Mouse (Mus musculus) intestine, embryonic 16.5 days (tissue): Measurements from ENCODE around the gene Nudt3. TPM values are rescaled to one million over a fixed set of nuclear protein-coding genes. Genes with fewer than 3 reads are reported as not detected.

ENCODE experiments used
- ATAC-seq: fragments of 200-750 bp; cut with Nextera tagmentation; 2 replicates; pipeline ENCODE4 v1.8.0; 2017; ENCODE audit warnings: moderate TSS enrichment, moderate library complexity
- H3K27ac ChIP-seq: fragments of 300-500 bp; sonication (generic); 2 replicates; pipeline ENCODE4 v1.5.1; 2014; ENCODE audit warnings: mild to moderate bottlenecking, low read length
- H3K27me3 ChIP-seq: fragments of 300-500 bp; sonication (generic); replicated peaks from 2 replicates; pipeline ENCODE4 v1.6.1; 2014; ENCODE audit warnings: low read length, control low read depth, mixed read lengths; ENCODE audit not compliant: control insufficient read depth, insufficient read depth
- H3K36me3 ChIP-seq: fragments of 300-500 bp; sonication (generic); 2 replicates; pipeline ENCODE4 v1.6.1; 2014; ENCODE audit warnings: low read length, control low read depth; ENCODE audit not compliant: control insufficient read depth, insufficient read depth
- H3K4me1 ChIP-seq: fragments of 300-500 bp; sonication (generic); 2 replicates; pipeline ENCODE4 v1.6.1; 2014; ENCODE audit warnings: low read length, control low read depth, mixed read lengths; ENCODE audit not compliant: control insufficient read depth, insufficient read depth
- H3K4me2 ChIP-seq: fragments of 300-500 bp; sonication (generic); 2 replicates; pipeline ENCODE4 v1.6.1; 2014; ENCODE audit warnings: low read depth, low read length, control low read depth
- H3K4me3 ChIP-seq: fragments of 300-500 bp; sonication (generic); 2 replicates; pipeline ENCODE4 v1.5.1; 2014; ENCODE audit warnings: mild to moderate bottlenecking, low read length
- H3K9ac ChIP-seq: fragments of 300-500 bp; sonication (generic); 2 replicates; pipeline ENCODE4 v1.6.1; 2014; ENCODE audit warnings: low read depth, low read length
- H3K9me3 ChIP-seq: fragments of 300-500 bp; sonication (generic); 2 replicates; pipeline ENCODE4 v1.6.1; 2016; ENCODE audit warnings: low read length, control low read depth; ENCODE audit not compliant: control insufficient read depth
- WGBS: fragments of 180-500 bp; shearing (Covaris S2); extraction: QIAGEN DNeasy Blood & Tissue Kit; methylation state at CpG from one replicate; pipeline ENCODE4 v1.1.7; 2014; 5-methylcytosine and 5-hydroxymethylcytosine counted together
- polyA plus RNA-seq: library from polyadenylated mRNA; unstranded; fragments of >200 nt; fragmentation: Nextera tagmentation; extraction: Ambion mirVana; gene quantifications from 2 replicates; pipeline ENCODE4 v1.2.1, GENCODE M21; 2015

The Nudt3 gene
- polyA plus RNA-seq, 1 experiment from 2014 or later: 56.6 TPM

- H3K4me2 ChIP-seq: no peak overlapping the region
- no peak overlapping the region for H3K27ac ChIP-seq
- no peak overlapping the region for H3K9ac ChIP-seq
- WGBS: 96% methylated on average over 7 of the region's 7 CpGs
- H3K4me3 ChIP-seq: no peak overlapping the region
- no peaks in the 10 kb centered on the region for H3K9me3 ChIP-seq
- H3K36me3 ChIP-seq: peaks cover 22% of the 10 kb centered on the region
- no peaks in the 10 kb centered on the region for H3K4me1 ChIP-seq
- ATAC-seq: no peak
- H3K27me3 ChIP-seq: no peaks in the 10 kb centered on the region
Measured at GRCm38 (mm10) chr17:27592565-27592910, 30.8 kb downstream of the Nudt3 start.

DNA sequence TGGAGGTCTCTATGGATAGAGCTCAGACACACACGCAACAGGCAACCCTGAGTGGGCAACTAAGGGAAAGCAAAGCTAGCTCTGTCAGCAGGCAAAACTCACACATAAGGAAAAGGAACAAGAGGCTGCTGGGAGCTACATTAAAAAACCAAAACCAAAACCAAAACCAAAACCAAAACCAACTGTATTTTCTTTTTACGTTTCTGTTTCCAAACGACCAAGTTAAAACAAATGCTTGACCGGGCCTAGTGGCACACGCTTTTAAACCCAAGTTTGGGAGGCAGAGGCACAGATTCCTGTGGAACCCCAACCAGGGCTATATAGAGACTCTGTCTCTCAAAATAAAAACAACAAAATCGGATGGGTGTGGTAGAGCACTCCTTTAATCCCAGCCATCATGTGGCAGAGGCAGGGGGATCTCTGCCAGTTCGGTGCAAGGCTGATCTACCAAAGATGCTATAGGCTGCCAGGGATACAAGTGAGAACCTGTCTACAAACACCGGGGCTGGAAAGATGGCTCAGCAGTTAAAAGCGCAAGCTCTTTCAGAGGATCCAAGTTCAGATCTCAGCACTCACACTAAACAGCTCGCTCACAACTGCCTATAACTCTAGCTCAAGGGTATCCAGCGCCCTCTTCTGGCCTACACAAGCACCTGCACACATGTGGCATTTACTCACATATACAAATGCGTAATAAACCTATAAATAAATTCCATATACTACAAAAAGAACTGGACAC is 31.3 kb downstream of the Nudt3 start:
- Histone ChIP-seq H3K36me3 (peaks cover 22% of the 10 kb centered on the region), H3K27ac (no peak overlapping the region), H3K4me1 (no peaks in the 10 kb centered on the region), H3K9me3 (no peaks in the 10 kb centered on the region), H3K9ac (no peak overlapping the region), H3K27me3 (no peaks in the 10 kb centered on the region), H3K4me3 (no peak overlapping the region), H3K4me2 (no peak overlapping the region)
- no peak for ATAC-seq
- 90% methylated on average over 12 of the region's 12 CpGs for WGBS

- H3K36me3 ChIP-seq: 0 out of 2 replicates have a peak, but pooled peaks cover 4% of the 10 kb centered on the region
- no peaks in the 10 kb centered on the region for H3K27me3 ChIP-seq
- ATAC-seq: no peak
- H3K4me1 ChIP-seq: no peaks in the 10 kb centered on the region
- no peak overlapping the region for H3K27ac ChIP-seq
- WGBS: 79% methylated on average over 8 of the region's 8 CpGs
- H3K4me3 ChIP-seq: no peak overlapping the region
- H3K9me3 ChIP-seq: no peaks in the 10 kb centered on the region
- H3K9ac ChIP-seq: no peak overlapping the region
- no peak overlapping the region for H3K4me2 ChIP-seq
Measured at GRCm38 (mm10) chr17:27588231-27588630, 35.1 kb downstream of the Nudt3 start.

GRCm38 (mm10) chr17:27587252-27587651 is 36.0 kb downstream of the Nudt3 start:
- H3K36me3 ChIP-seq: no peaks in the 10 kb centered on the region
- H3K4me2 ChIP-seq: no peak overlapping the region
- H3K27ac ChIP-seq: no peak overlapping the region
- no peak for ATAC-seq
- no peaks in the 10 kb centered on the region for H3K4me1 ChIP-seq
- H3K9me3 ChIP-seq: no peaks in the 10 kb centered on the region
- H3K4me3 ChIP-seq: no peak overlapping the region
- WGBS: 81% methylated on average over 12 of the region's 12 CpGs
- no peaks in the 10 kb centered on the region for H3K27me3 ChIP-seq
- no peak overlapping the region for H3K9ac ChIP-seq

- H3K4me3 ChIP-seq: no peak overlapping the region
- H3K9ac ChIP-seq: no peak overlapping the region
- no peaks in the 10 kb centered on the region for H3K4me1 ChIP-seq
- no peaks in the 10 kb centered on the region for H3K36me3 ChIP-seq
- no peak overlapping the region for H3K4me2 ChIP-seq
- H3K9me3 ChIP-seq: no peaks in the 10 kb centered on the region
- 64% methylated on average over 9 of the region's 9 CpGs for WGBS
- H3K27ac ChIP-seq: no peak overlapping the region
- no peaks in the 10 kb centered on the region for H3K27me3 ChIP-seq
- no peak for ATAC-seq
Measured at GRCm38 (mm10) chr17:27586661-27587060, 36.6 kb downstream of the Nudt3 start.

GRCm38 (mm10) chr17:27583185-27583894 is 40.0 kb downstream of the Nudt3 start:
- Histone ChIP-seq H3K4me1 (no peaks in the 10 kb centered on the region), H3K9me3 (no peaks in the 10 kb centered on the region), H3K36me3 (peaks cover 9% of the 10 kb centered on the region), H3K27ac (no peak overlapping the region), H3K9ac (no peak overlapping the region), H3K4me3 (no peak overlapping the region), H3K27me3 (no peaks in the 10 kb centered on the region), H3K4me2 (no peak overlapping the region)
- no peak for ATAC-seq
- 86% methylated on average over 13 of the region's 13 CpGs for WGBS

DNA sequence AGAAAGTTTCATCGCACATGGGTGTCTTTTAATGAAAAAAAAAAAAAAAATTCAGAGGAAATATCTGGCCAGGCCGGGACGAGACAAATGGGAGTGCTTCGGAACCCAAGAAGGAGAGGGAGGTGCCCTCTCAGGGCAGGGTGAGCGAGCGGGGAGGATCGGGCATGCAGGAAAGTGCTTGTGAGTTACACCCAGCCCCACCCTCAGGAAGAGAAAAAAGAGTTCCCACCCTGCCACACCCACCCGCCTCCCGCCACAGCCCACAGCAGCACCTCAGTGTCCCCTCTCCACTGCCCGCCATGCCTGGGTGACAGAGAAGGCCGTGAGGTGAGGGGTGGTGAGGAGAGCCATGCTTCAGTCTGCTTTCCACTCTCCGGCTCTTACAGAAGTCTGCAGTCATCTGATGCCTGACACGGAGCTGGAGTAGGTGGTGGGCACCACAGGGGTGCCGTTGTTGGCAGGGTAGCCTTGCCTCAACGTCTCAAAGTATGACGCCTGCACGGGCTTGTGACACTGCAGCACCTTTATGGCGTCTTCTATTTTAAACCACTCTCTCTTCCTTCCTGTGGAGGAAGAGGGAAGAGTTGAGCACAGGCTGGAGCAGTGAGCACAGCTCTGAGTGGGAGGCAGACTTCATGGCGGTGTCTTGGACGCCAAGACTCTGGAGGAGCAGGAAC is 42.8 kb downstream of the Nudt3 start:
- no peak overlapping the region for H3K4me2 ChIP-seq
- no peak overlapping the region for H3K4me3 ChIP-seq
- H3K27me3 ChIP-seq: no peaks in the 10 kb centered on the region
- no peak overlapping the region for H3K9ac ChIP-seq
- no peaks in the 10 kb centered on the region for H3K9me3 ChIP-seq
- H3K27ac ChIP-seq: no peak overlapping the region
- H3K36me3 ChIP-seq: peaks cover 9% of the 10 kb centered on the region
- ATAC-seq: no peak
- peaks cover 10% of the 10 kb centered on the region for H3K4me1 ChIP-seq
- WGBS: 87% methylated on average over 20 of the region's 20 CpGs

DNA sequence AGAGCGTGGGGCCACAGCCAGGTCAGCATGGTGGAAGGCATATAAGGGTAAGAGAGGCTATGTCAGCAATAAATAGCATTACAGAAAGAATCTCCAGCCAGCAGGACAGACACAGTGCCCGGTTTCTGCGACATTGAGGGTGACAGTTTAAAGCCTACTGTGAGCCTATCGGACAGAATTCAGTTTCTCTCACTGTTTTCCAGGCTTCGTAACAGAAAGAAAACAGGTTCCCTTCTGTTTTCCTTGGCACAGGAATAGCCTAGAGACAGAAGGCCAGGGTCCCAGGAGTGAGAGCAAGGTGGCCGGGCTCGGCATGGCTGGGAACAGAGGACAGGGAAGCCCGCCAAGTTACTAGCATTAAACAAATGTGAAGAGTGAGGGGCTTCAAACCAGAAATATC is 43.5 kb downstream of the Nudt3 start:
- H3K4me1 ChIP-seq: peaks cover 12% of the 10 kb centered on the region
- H3K9ac ChIP-seq: no peak overlapping the region
- H3K4me2 ChIP-seq: no peak overlapping the region
- no peaks in the 10 kb centered on the region for H3K27me3 ChIP-seq
- H3K9me3 ChIP-seq: no peaks in the 10 kb centered on the region
- WGBS: 92% methylated on average over 8 of the region's 8 CpGs
- H3K27ac ChIP-seq: no peak overlapping the region
- ATAC-seq: no peak
- H3K36me3 ChIP-seq: peaks cover 9% of the 10 kb centered on the region
- no peak overlapping the region for H3K4me3 ChIP-seq

GRCm38 (mm10) chr17:27578487-27578886 is 44.8 kb downstream of the Nudt3 start:
- no peak for ATAC-seq
- no peak overlapping the region for H3K4me3 ChIP-seq
- H3K27ac ChIP-seq: no peak overlapping the region
- H3K36me3 ChIP-seq: peaks cover 9% of the 10 kb centered on the region
- peaks cover 12% of the 10 kb centered on the region for H3K4me1 ChIP-seq
- no peaks in the 10 kb centered on the region for H3K27me3 ChIP-seq
- no peaks in the 10 kb centered on the region for H3K9me3 ChIP-seq
- no peak overlapping the region for H3K4me2 ChIP-seq
- WGBS: 92% methylated on average over 10 of the region's 10 CpGs
- H3K9ac ChIP-seq: no peak overlapping the region
